Mouse (Mus musculus) ES-Bruce4 (cell line): ENCODE data around the gene Hist1h3f.

ENCODE experiments used
- CTCF ChIP-seq: IDR thresholded peaks from one replicate; pipeline ENCODE4 v1.8.1; 2011; ENCODE audit warnings: low read depth, low read length
- EP300 ChIP-seq: IDR thresholded peaks from 2 replicates; pipeline ENCODE4 v1.6.1; 2011; ENCODE audit warnings: low read depth, low read length; ENCODE audit not compliant: insufficient read depth
- POLR2A ChIP-seq: IDR thresholded peaks from one replicate; pipeline ENCODE4 v1.8.1; 2011; ENCODE audit warnings: low read length; ENCODE audit not compliant: insufficient read depth

GRCm38 (mm10) chr13:23526312-23526711 lies 17.5 kb upstream of the Hist1h3f start:
- no peak for TF ChIP-seq CTCF
- TF ChIP-seq POLR2A: no peak
- TF ChIP-seq EP300: 0 out of 2 replicates have a peak, but pooled peaks have one; percentile 8
